Mouse (Mus musculus) liver, embryonic 13.5 days (tissue): ENCODE results near the gene Galnt14. TPM values are rescaled to one million over a fixed set of nuclear protein-coding genes. Genes with fewer than 3 reads are reported as not detected.

Experiments
- ATAC-seq: fragments of 200-750 bp; cut with Nextera tagmentation; 2 replicates; pipeline ENCODE4 v1.8.0; 2017; ENCODE audit warnings: low read depth, mild to moderate bottlenecking, moderate number of reproducible peaks, moderate library complexity
- DNase-seq: peaks from one replicate; pipeline ENCODE4 v3.0.0; 2022
- H3K27ac ChIP-seq: fragments of 300-500 bp; sonication (generic); 2 replicates; pipeline ENCODE4 v1.5.1; 2015; ENCODE audit warnings: moderate library complexity, mild to moderate bottlenecking, inconsistent platforms
- H3K27me3 ChIP-seq: fragments of 300-500 bp; sonication (generic); 2 replicates; pipeline ENCODE4 v1.6.1; 2015; ENCODE audit warnings: mild to moderate bottlenecking, inconsistent platforms
- H3K36me3 ChIP-seq: fragments of 300-500 bp; sonication (generic); 2 replicates; pipeline ENCODE4 v1.6.1; 2015; ENCODE audit warnings: mild to moderate bottlenecking, inconsistent platforms
- H3K4me1 ChIP-seq: fragments of 300-500 bp; sonication (generic); replicated peaks from 2 replicates; pipeline ENCODE4 v1.6.1; 2015; ENCODE audit warnings: inconsistent platforms
- H3K4me2 ChIP-seq: fragments of 300-500 bp; sonication (generic); 2 replicates; pipeline ENCODE4 v1.6.1; 2015; ENCODE audit warnings: inconsistent platforms, mild to moderate bottlenecking, moderate library complexity
- H3K4me3 ChIP-seq: fragments of 300-500 bp; sonication (generic); replicated peaks from 2 replicates; pipeline ENCODE4 v1.5.1; 2015; ENCODE audit warnings: mild to moderate bottlenecking, inconsistent platforms
- H3K9ac ChIP-seq: fragments of 300-500 bp; sonication (generic); 2 replicates; pipeline ENCODE4 v1.6.1; 2015; ENCODE audit warnings: mild to moderate bottlenecking, inconsistent platforms
- H3K9me3 ChIP-seq: fragments of 300-500 bp; sonication (generic); replicated peaks from 2 replicates; pipeline ENCODE4 v1.6.1; 2016; ENCODE audit warnings: inconsistent platforms
- WGBS: fragments of 180-500 bp; shearing (Covaris S2); methylation state at CpG from one replicate; pipeline ENCODE4 v1.1.7; 2015; ENCODE audit not compliant: insufficient replicate concordance; 5-methylcytosine and 5-hydroxymethylcytosine counted together
- polyA plus RNA-seq: library from polyadenylated mRNA; unstranded; fragments of >200 nt; fragmentation: Nextera tagmentation; extraction: Ambion mirVana; gene quantifications from 2 replicates; pipeline ENCODE4 v1.2.1, GENCODE M21; 2015

Galnt14 gene
- polyA plus RNA-seq, 1 experiment from 2014 or later = 0.07 TPM

- Histone ChIP-seq H3K36me3 (no peaks in the 10 kb centered on the region), H3K4me2 (no peak overlapping the region), H3K9ac (no peak overlapping the region), H3K9me3 (no peaks in the 10 kb centered on the region), H3K4me1 (no peaks in the 10 kb centered on the region), H3K27ac (no peak overlapping the region), H3K27me3 (no peaks in the 10 kb centered on the region), H3K4me3 (no peak overlapping the region)
- 55% methylated on average over 5 of the region's 5 CpGs for WGBS
- no peak for ATAC-seq
- no peak for DNase-seq
Measured at GRCm38 (mm10) chr17:73519350-73519749, 190.9 kb downstream of the Galnt14 start.

GRCm38 (mm10) chr17:73518359-73518758 is 191.9 kb downstream of the Galnt14 start:
- 56% methylated on average over 1 of the region's 1 CpGs for WGBS
- Histone ChIP-seq H3K4me3 (no peak overlapping the region), H3K4me2 (no peak overlapping the region), H3K36me3 (no peaks in the 10 kb centered on the region), H3K27me3 (no peaks in the 10 kb centered on the region), H3K4me1 (no peaks in the 10 kb centered on the region), H3K9me3 (no peaks in the 10 kb centered on the region), H3K27ac (no peak overlapping the region), H3K9ac (no peak overlapping the region)
- no peak for ATAC-seq
- DNase-seq = no peak

GRCm38 (mm10) chr17:73515506-73515905 is 194.7 kb downstream of the Galnt14 start:
- Histone ChIP-seq H3K27ac (no peak overlapping the region), H3K36me3 (no peaks in the 10 kb centered on the region), H3K4me3 (no peak overlapping the region), H3K4me2 (no peak overlapping the region), H3K9ac (no peak overlapping the region), H3K4me1 (no peaks in the 10 kb centered on the region), H3K9me3 (no peaks in the 10 kb centered on the region), H3K27me3 (no peaks in the 10 kb centered on the region)
- WGBS = 69% methylated on average over 3 of the region's 3 CpGs
- DNase-seq = no peak
- ATAC-seq = no peak

- WGBS = 61% methylated on average over 1 of the region's 1 CpGs
Measured at GRCm38 (mm10) chr17:73514862-73515261, 195.4 kb downstream of the Galnt14 start.

GRCm38 (mm10) chr17:73514258-73514657 is 196.0 kb downstream of the Galnt14 start:
- Histone ChIP-seq H3K9ac (no peak overlapping the region), H3K4me3 (no peak overlapping the region), H3K4me2 (no peak overlapping the region), H3K4me1 (no peaks in the 10 kb centered on the region), H3K9me3 (no peaks in the 10 kb centered on the region; the same call in 1 of the 2 replicates), H3K27ac (no peak overlapping the region), H3K27me3 (no peaks in the 10 kb centered on the region), H3K36me3 (no peaks in the 10 kb centered on the region)
- 54% methylated on average over 4 of the region's 4 CpGs for WGBS
- DNase-seq = no peak
- no peak for ATAC-seq

More at GRCm38 (mm10) chr17:73514862-73515261, 195.4 kb downstream of the Galnt14 start:
- H3K4me1 ChIP-seq = no peaks in the 10 kb centered on the region
- H3K4me2 ChIP-seq = no peak overlapping the region
- H3K4me3 ChIP-seq = no peak overlapping the region
- no peaks in the 10 kb centered on the region for H3K36me3 ChIP-seq
- H3K27ac ChIP-seq = no peak overlapping the region
- DNase-seq (no peak), ATAC-seq (no peak)
- H3K9me3 ChIP-seq = no peaks in the 10 kb centered on the region; the same call in 1 of the 2 replicates
- H3K27me3 ChIP-seq = no peaks in the 10 kb centered on the region
- no peak overlapping the region for H3K9ac ChIP-seq

- WGBS = 42% methylated on average over 5 of the region's 5 CpGs
- ATAC-seq (no peak), DNase-seq (no peak)
- H3K4me2 ChIP-seq = no peak overlapping the region
- no peaks in the 10 kb centered on the region for H3K36me3 ChIP-seq
- no peak overlapping the region for H3K9ac ChIP-seq
- no peak overlapping the region for H3K27ac ChIP-seq
- no peaks in the 10 kb centered on the region for H3K4me1 ChIP-seq
- H3K27me3 ChIP-seq = no peaks in the 10 kb centered on the region
- H3K9me3 ChIP-seq = no peaks in the 10 kb centered on the region; the same call in 1 of the 2 replicates
- H3K4me3 ChIP-seq = no peak overlapping the region
Measured at GRCm38 (mm10) chr17:73512844-73513243, 197.4 kb downstream of the Galnt14 start.

- H3K4me3 ChIP-seq = no peak overlapping the region
- H3K36me3 ChIP-seq = no peaks in the 10 kb centered on the region
- H3K27ac ChIP-seq = no peak overlapping the region
- ATAC-seq (no peak), DNase-seq (no peak)
- no peaks in the 10 kb centered on the region; the same call in 1 of the 2 replicates for H3K9me3 ChIP-seq
- no peaks in the 10 kb centered on the region for H3K27me3 ChIP-seq
- H3K4me1 ChIP-seq = no peaks in the 10 kb centered on the region
- no peak overlapping the region for H3K9ac ChIP-seq
- H3K4me2 ChIP-seq = no peak overlapping the region
- WGBS = 80% methylated on average over 13 of the region's 13 CpGs
Measured at GRCm38 (mm10) chr17:73507804-73508535, 202.3 kb downstream of the Galnt14 start.

- no peak overlapping the region for H3K27ac ChIP-seq
- DNase-seq = no peak
- ATAC-seq = no peak
- no peaks in the 10 kb centered on the region for H3K36me3 ChIP-seq
- no peaks in the 10 kb centered on the region for H3K9me3 ChIP-seq
- no peaks in the 10 kb centered on the region for H3K4me1 ChIP-seq
- no peak overlapping the region for H3K9ac ChIP-seq
- 72% methylated on average over 4 of the region's 4 CpGs for WGBS
- no peak overlapping the region for H3K4me2 ChIP-seq
- no peak overlapping the region for H3K4me3 ChIP-seq
- H3K27me3 ChIP-seq = no peaks in the 10 kb centered on the region
Measured at GRCm38 (mm10) chr17:73504111-73504510, 206.1 kb downstream of the Galnt14 start.

- 64% methylated on average over 4 of the region's 4 CpGs for WGBS
- ATAC-seq (no peak), DNase-seq (no peak)
- Histone ChIP-seq H3K4me2 (no peak overlapping the region), H3K9ac (no peak overlapping the region), H3K27ac (no peak overlapping the region), H3K36me3 (no peaks in the 10 kb centered on the region), H3K27me3 (no peaks in the 10 kb centered on the region), H3K9me3 (no peaks in the 10 kb centered on the region), H3K4me1 (no peaks in the 10 kb centered on the region), H3K4me3 (no peak overlapping the region)
Measured at GRCm38 (mm10) chr17:73502613-73503012, 207.6 kb downstream of the Galnt14 start.

- Histone ChIP-seq H3K9ac (no peak overlapping the region), H3K27ac (no peak overlapping the region), H3K4me3 (no peak overlapping the region), H3K4me2 (no peak overlapping the region), H3K4me1 (no peaks in the 10 kb centered on the region), H3K36me3 (no peaks in the 10 kb centered on the region), H3K27me3 (no peaks in the 10 kb centered on the region), H3K9me3 (no peaks in the 10 kb centered on the region; the same call in 1 of the 2 replicates)
- 72% methylated on average over 4 of the region's 4 CpGs for WGBS
- no peak for ATAC-seq
- DNase-seq = no peak
Measured at GRCm38 (mm10) chr17:73489519-73489918, 220.7 kb downstream of the Galnt14 start.

GRCm38 (mm10) chr17:73487792-73488191 is 222.5 kb downstream of the Galnt14 start:
- H3K4me1 ChIP-seq = no peaks in the 10 kb centered on the region
- H3K27me3 ChIP-seq = no peaks in the 10 kb centered on the region
- no peak overlapping the region for H3K4me3 ChIP-seq
- no peak for ATAC-seq
- H3K36me3 ChIP-seq = no peaks in the 10 kb centered on the region
- H3K9me3 ChIP-seq = no peaks in the 10 kb centered on the region; the same call in 1 of the 2 replicates
- WGBS = 27% methylated on average over 13 of the region's 13 CpGs
- no peak for DNase-seq
- no peak overlapping the region for H3K4me2 ChIP-seq
- H3K9ac ChIP-seq = no peak overlapping the region
- H3K27ac ChIP-seq = no peak overlapping the region

GRCm38 (mm10) chr17:73487380-73487779 is 222.9 kb downstream of the Galnt14 start:
- no peak for DNase-seq
- 48% methylated on average over 3 of the region's 3 CpGs for WGBS
- ATAC-seq = no peak

More at GRCm38 (mm10) chr17:73487380-73487779, 222.9 kb downstream of the Galnt14 start:
- H3K4me2 ChIP-seq = no peak overlapping the region
- no peak overlapping the region for H3K27ac ChIP-seq
- no peaks in the 10 kb centered on the region for H3K27me3 ChIP-seq
- no peak overlapping the region for H3K4me3 ChIP-seq
- no peaks in the 10 kb centered on the region for H3K4me1 ChIP-seq
- H3K36me3 ChIP-seq = no peaks in the 10 kb centered on the region
- no peaks in the 10 kb centered on the region; the same call in 1 of the 2 replicates for H3K9me3 ChIP-seq
- H3K9ac ChIP-seq = no peak overlapping the region
